Mouse (Mus musculus): ENCODE data around the gene Magi1.

DNA sequence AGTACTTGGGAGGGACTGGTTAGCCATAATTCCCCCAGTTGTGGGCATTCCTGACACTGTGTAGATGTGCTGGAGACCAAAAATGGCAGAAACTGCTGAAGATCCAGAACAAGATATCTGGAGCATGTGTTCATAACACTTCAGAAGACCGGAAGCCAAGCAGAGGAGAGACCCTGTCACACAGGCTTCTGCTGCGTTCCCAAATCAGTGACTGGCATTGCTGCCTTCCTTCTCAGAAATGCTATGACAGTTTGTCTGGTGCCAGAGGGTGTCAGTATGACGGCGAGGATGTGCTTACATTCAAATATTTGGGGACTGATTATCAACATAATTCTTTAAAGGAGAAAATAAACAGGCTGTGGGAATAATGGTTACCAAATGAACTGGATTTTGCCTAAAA, 373.7 kb downstream of the Magi1 start:
- TF ChIP-seq POLR2A (IDR thresholded peaks at IDR 0.05; ENCODE audit: control insufficient read depth, extremely low read depth, insufficient read depth, low read length, poor library complexity) (no peak), CTCF (IDR thresholded peaks at IDR 0.05; ENCODE audit: borderline replicate concordance, control insufficient read depth, extremely low read depth, insufficient read depth, low read length, poor library complexity) (no peak)

All from thymus, adult 2 months (tissue).